Mouse (Mus musculus) E14TG2a.4 (cell line): ENCODE results near the gene Lctl.

Experiments used
- CTCF ChIP-seq: conservative IDR thresholded peaks from 2 replicates; pipeline ENCODE4 v1.5.1; 2014; ENCODE audit warnings: low read length
- NANOG ChIP-seq: IDR thresholded peaks from 2 replicates; pipeline ENCODE4 v1.6.1; 2014; ENCODE audit warnings: borderline replicate concordance, low read length, mixed read lengths

DNA sequence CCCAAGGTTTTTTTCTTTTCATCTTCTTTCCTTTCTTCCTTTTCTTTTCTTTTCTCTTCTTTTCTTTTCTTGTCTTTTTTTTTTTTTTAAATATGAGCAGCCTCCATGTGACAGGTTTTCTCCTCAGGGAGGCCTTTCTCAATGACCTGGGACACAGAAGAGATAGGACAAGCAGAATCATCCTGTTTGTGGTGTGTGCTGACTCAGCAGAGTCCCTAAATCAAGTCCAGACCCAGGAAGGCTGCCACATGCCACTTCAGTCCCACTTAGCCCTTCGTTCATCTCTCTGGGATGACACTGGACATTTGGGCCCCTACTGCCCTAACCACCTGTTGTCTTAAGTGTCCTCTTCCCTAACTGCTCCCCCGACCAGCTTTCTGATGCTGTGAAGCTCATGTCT is 40.5 kb upstream of the Lctl start:
- no peak for TF ChIP-seq CTCF
- no peak for TF ChIP-seq NANOG
